Mouse (Mus musculus) midbrain, postnatal 0 days (tissue): ENCODE results near the gene Camk2g. TPM values are rescaled to one million over a fixed set of nuclear protein-coding genes. Genes with fewer than 3 reads are reported as not detected.

ENCODE experiments used
- ATAC-seq: fragments of 200-750 bp; cut with Nextera tagmentation; 2 replicates; pipeline ENCODE4 v1.8.0; 2017; ENCODE audit warnings: moderate number of reproducible peaks, mild to moderate bottlenecking, moderate TSS enrichment, moderate library complexity; ENCODE audit not compliant: low FRiP score
- DNase-seq: peaks from one replicate; pipeline ENCODE4 v3.0.0-alpha.2; 2015; ENCODE audit warnings: low spot score
- H3K27ac ChIP-seq: fragments of 300-500 bp; sonication (generic); 2 replicates; pipeline ENCODE4 v1.5.1; 2014; ENCODE audit warnings: low read depth, mild to moderate bottlenecking, low read length, mixed read lengths
- H3K27me3 ChIP-seq: fragments of 300-500 bp; sonication (generic); 2 replicates; pipeline ENCODE4 v1.6.1; 2014; ENCODE audit warnings: low read length, control low read depth, mixed read lengths; ENCODE audit not compliant: insufficient read depth
- H3K36me3 ChIP-seq: fragments of 300-500 bp; sonication (generic); 2 replicates; pipeline ENCODE4 v1.6.1; 2014; ENCODE audit warnings: low read length, control low read depth, mixed read lengths; ENCODE audit not compliant: insufficient read depth
- H3K4me1 ChIP-seq: fragments of 300-500 bp; sonication (generic); 2 replicates; pipeline ENCODE4 v1.6.1; 2014; ENCODE audit warnings: mild to moderate bottlenecking, control low read depth, antibody characterized with exemption, low read length, mixed read lengths; ENCODE audit not compliant: insufficient read depth
- H3K4me2 ChIP-seq: fragments of 300-500 bp; sonication (generic); 2 replicates; pipeline ENCODE4 v1.6.1; 2014; ENCODE audit warnings: low read depth, mild to moderate bottlenecking, low read length, mixed read lengths; ENCODE audit not compliant: poor library complexity, severe bottlenecking
- H3K4me3 ChIP-seq: fragments of 300-500 bp; sonication (generic); 2 replicates; pipeline ENCODE4 v1.5.1; 2014; ENCODE audit warnings: low read depth, mild to moderate bottlenecking, low read length, moderate library complexity
- H3K9ac ChIP-seq: fragments of 300-500 bp; sonication (generic); replicated peaks from 2 replicates; pipeline ENCODE4 v1.6.1; 2014; ENCODE audit warnings: mild to moderate bottlenecking, low read length, moderate library complexity, mixed read lengths; ENCODE audit not compliant: poor library complexity, severe bottlenecking
- H3K9me3 ChIP-seq: fragments of 300-500 bp; sonication (generic); 2 replicates; pipeline ENCODE4 v1.6.1; 2016; ENCODE audit warnings: low read length, control low read depth
- CTCF ChIP-seq: IDR thresholded peaks from 2 replicates; pipeline ENCODE4 v1.5.1; 2016; ENCODE audit warnings: antibody characterized with exemption, mild to moderate bottlenecking
- WGBS: fragments of 180-500 bp; shearing (Covaris S2); extraction: QIAGEN DNeasy Blood & Tissue Kit; methylation state at CpG from one replicate; pipeline ENCODE4 v1.1.7; 2014; 5-methylcytosine and 5-hydroxymethylcytosine counted together
- polyA plus RNA-seq: library from polyadenylated mRNA; unstranded; fragments of >200 nt; fragmentation: Nextera tagmentation; extraction: Ambion mirVana; gene quantifications from 2 replicates; pipeline ENCODE4 v1.2.1, GENCODE M21; 2015
- total RNA-seq: library from RNA; depleted of rRNA; stranded (reverse); fragments of >200 nt; gene quantifications from 2 replicates; pipeline ENCODE4 v1.2.3, GENCODE M21; 2014

Camk2g gene
- total and polyA plus RNA-seq, 2 experiments from 2014 or later, result 261 to 267 TPM

GRCm38 (mm10) chr14:20836171-20836904 is 42.5 kb upstream of the Camk2g start, which contains the start of gene Plau:
Plau (plus strand) TSS chr14:20836660.
- H3K4me1 ChIP-seq, result 0 out of 2 replicates have a peak, but pooled peaks cover 3% of the 10 kb centered on the region
- WGBS, result under 1% methylated on average over 27 of the region's 33 CpGs
- 0 out of 2 replicates have a peak, but pooled peaks cover 5% of the 10 kb centered on the region for H3K27me3 ChIP-seq
- no peak for TF ChIP-seq CTCF
- ATAC-seq (peak; percentile 66), DNase-seq (peak; percentile 56)
- no peaks in the 10 kb centered on the region for H3K36me3 ChIP-seq
- 0 out of 2 replicates have a peak within 1 kb of the TSS, but pooled peaks have one; percentile 24 for H3K9ac ChIP-seq
- H3K9me3 ChIP-seq, result no peaks in the 10 kb centered on the region
- H3K4me2 ChIP-seq, result peak within 1 kb of the TSS; percentile 95
- peak within 1 kb of the TSS; percentile 45 for H3K4me3 ChIP-seq
- H3K27ac ChIP-seq, result no peak within 1 kb of the TSS

GRCm38 (mm10) chr14:20834136-20834535 is 40.2 kb upstream of the Camk2g start:
- WGBS, result 68% methylated on average over 7 of the region's 7 CpGs
- Histone ChIP-seq H3K36me3 (no peaks in the 10 kb centered on the region), H3K9ac (no peak overlapping the region), H3K4me2 (no peak overlapping the region), H3K27ac (no peak overlapping the region), H3K4me1 (0 out of 2 replicates have a peak, but pooled peaks cover 3% of the 10 kb centered on the region), H3K9me3 (no peaks in the 10 kb centered on the region), H3K27me3 (0 out of 2 replicates have a peak, but pooled peaks cover 5% of the 10 kb centered on the region), H3K4me3 (no peak overlapping the region)
- ATAC-seq, result no peak
- TF ChIP-seq CTCF, result no peak
- no peak for DNase-seq

- DNase-seq (no peak), ATAC-seq (no peak)
- H3K9ac ChIP-seq, result no peak overlapping the region
- no peak overlapping the region for H3K4me3 ChIP-seq
- no peak overlapping the region for H3K27ac ChIP-seq
- WGBS, result 90% methylated on average over 4 of the region's 4 CpGs
- TF ChIP-seq CTCF, result no peak
- no peak overlapping the region for H3K4me2 ChIP-seq
- no peaks in the 10 kb centered on the region for H3K36me3 ChIP-seq
- no peaks in the 10 kb centered on the region for H3K9me3 ChIP-seq
- 0 out of 2 replicates have a peak, but pooled peaks cover 3% of the 10 kb centered on the region for H3K4me1 ChIP-seq
- 0 out of 2 replicates have a peak, but pooled peaks cover 5% of the 10 kb centered on the region for H3K27me3 ChIP-seq
Measured at GRCm38 (mm10) chr14:20833525-20833924, 39.6 kb upstream of the Camk2g start.

GRCm38 (mm10) chr14:20831915-20832314 is 38.0 kb upstream of the Camk2g start:
- DNase-seq, result no peak
- H3K4me2 ChIP-seq, result no peak overlapping the region
- H3K27me3 ChIP-seq, result no peaks in the 10 kb centered on the region
- no peak overlapping the region for H3K27ac ChIP-seq
- 0 out of 2 replicates have a peak, but pooled peaks cover 2% of the 10 kb centered on the region for H3K4me1 ChIP-seq
- no peaks in the 10 kb centered on the region for H3K36me3 ChIP-seq
- no peak for TF ChIP-seq CTCF
- 87% methylated on average over 1 of the region's 1 CpGs for WGBS
- H3K4me3 ChIP-seq, result no peak overlapping the region
- ATAC-seq, result no peak
- no peak overlapping the region for H3K9ac ChIP-seq
- H3K9me3 ChIP-seq, result no peaks in the 10 kb centered on the region

GRCm38 (mm10) chr14:20831141-20831910 is 37.4 kb upstream of the Camk2g start:
- Histone ChIP-seq H3K4me2 (no peak overlapping the region), H3K9me3 (no peaks in the 10 kb centered on the region), H3K4me1 (no peaks in the 10 kb centered on the region), H3K27me3 (no peaks in the 10 kb centered on the region), H3K9ac (no peak overlapping the region), H3K4me3 (no peak overlapping the region), H3K27ac (no peak overlapping the region), H3K36me3 (no peaks in the 10 kb centered on the region)
- WGBS, result 90% methylated on average over 9 of the region's 9 CpGs
- no peak for TF ChIP-seq CTCF
- ATAC-seq (no peak), DNase-seq (no peak)
